Mouse (Mus musculus): Measurements from ENCODE around the gene Nt5c3b. TPM values are rescaled to one million over a fixed set of nuclear protein-coding genes. Genes with fewer than 3 reads are reported as not detected.

Gene Nt5c3b
- polyA plus RNA-seq, 1 experiment from 2014 or later, result 122 TPM

GRCm38 (mm10) chr11:100437901-100438300, 3.7 kb downstream of the Nt5c3b start:
- Histone ChIP-seq H3K27me3 (ENCODE audit: control insufficient read depth, insufficient read depth, low read depth, low read length) (no peaks in the 10 kb centered on the region), H3K4me2 (ENCODE audit: low read length) (no peak overlapping the region), H3K9me3 (replicated peaks; ENCODE audit: control insufficient read depth, low read length, poor library complexity, severe bottlenecking) (no peaks in the 10 kb centered on the region), H3K9ac (ENCODE audit: low read depth, low read length) (no peak overlapping the region), H3K4me1 (ENCODE audit: control insufficient read depth, insufficient read depth, low read length) (peaks cover 15% of the 10 kb centered on the region), H3K4me3 (ENCODE audit: low read depth, low read length) (no peak overlapping the region), H3K36me3 (ENCODE audit: control insufficient read depth, insufficient read depth, low read length) (peaks cover 9% of the 10 kb centered on the region; the same call in 1 of the 2 replicates), H3K27ac (ENCODE audit: low read length) (no peak overlapping the region)
- ATAC-seq, result no peak
- WGBS, result 82% methylated on average over 1 of the region's 1 CpGs

- H3K36me3 ChIP-seq (ENCODE audit: control insufficient read depth, insufficient read depth, low read length), result peaks cover 14% of the 10 kb centered on the region; the same call in 1 of the 2 replicates
- H3K4me1 ChIP-seq (ENCODE audit: control insufficient read depth, insufficient read depth, low read length), result peaks cover 11% of the 10 kb centered on the region
- 45% methylated on average over 9 of the region's 9 CpGs for WGBS
- no peak overlapping the region for H3K27ac ChIP-seq (ENCODE audit: low read length)
- H3K4me2 ChIP-seq (ENCODE audit: low read length), result no peak overlapping the region
- H3K27me3 ChIP-seq (ENCODE audit: control insufficient read depth, insufficient read depth, low read depth, low read length), result no peaks in the 10 kb centered on the region
- ATAC-seq, result no peak
- no peak overlapping the region for H3K9ac ChIP-seq (ENCODE audit: low read depth, low read length)
- H3K9me3 ChIP-seq (replicated peaks; ENCODE audit: control insufficient read depth, low read length, poor library complexity, severe bottlenecking), result no peaks in the 10 kb centered on the region
- no peak overlapping the region for H3K4me3 ChIP-seq (ENCODE audit: low read depth, low read length)
These were observed 5.8 kb downstream of the Nt5c3b start for GRCm38 (mm10) chr11:100435678-100436246.

- no peak overlapping the region for H3K9ac ChIP-seq (ENCODE audit: low read depth, low read length)
- no peaks in the 10 kb centered on the region for H3K27me3 ChIP-seq (ENCODE audit: control insufficient read depth, insufficient read depth, low read depth, low read length)
- H3K36me3 ChIP-seq (ENCODE audit: control insufficient read depth, insufficient read depth, low read length), result peaks cover 13% of the 10 kb centered on the region; the same call in 1 of the 2 replicates
- no peaks in the 10 kb centered on the region for H3K4me1 ChIP-seq (ENCODE audit: control insufficient read depth, insufficient read depth, low read length)
- H3K9me3 ChIP-seq (replicated peaks; ENCODE audit: control insufficient read depth, low read length, poor library complexity, severe bottlenecking), result no peaks in the 10 kb centered on the region
- H3K4me3 ChIP-seq (ENCODE audit: low read depth, low read length), result no peak overlapping the region
- WGBS, result 98% methylated on average over 5 of the region's 5 CpGs
- ATAC-seq, result no peak
- no peak overlapping the region for H3K27ac ChIP-seq (ENCODE audit: low read length)
- no peak overlapping the region for H3K4me2 ChIP-seq (ENCODE audit: low read length)
These were observed 9.6 kb downstream of the Nt5c3b start for GRCm38 (mm10) chr11:100432002-100432401.

GRCm38 (mm10) chr11:100430052-100430451, 11.6 kb downstream of the Nt5c3b start:
- no peak overlapping the region for H3K27ac ChIP-seq (ENCODE audit: low read length)

GRCm38 (mm10) chr11:100428612-100429199, 12.9 kb downstream of the Nt5c3b start:
- Histone ChIP-seq H3K27me3 (ENCODE audit: control insufficient read depth, insufficient read depth, low read depth, low read length) (no peaks in the 10 kb centered on the region), H3K4me1 (ENCODE audit: control insufficient read depth, insufficient read depth, low read length) (no peaks in the 10 kb centered on the region), H3K9ac (ENCODE audit: low read depth, low read length) (no peak overlapping the region), H3K27ac (ENCODE audit: low read length) (no peak overlapping the region; the same call in 1 of the 2 replicates), H3K36me3 (ENCODE audit: control insufficient read depth, insufficient read depth, low read length) (peaks cover 7% of the 10 kb centered on the region; the same call in 1 of the 2 replicates), H3K4me2 (ENCODE audit: low read length) (no peak overlapping the region), H3K4me3 (ENCODE audit: low read depth, low read length) (no peak overlapping the region), H3K9me3 (replicated peaks; ENCODE audit: control insufficient read depth, low read length, poor library complexity, severe bottlenecking) (no peaks in the 10 kb centered on the region)
- ATAC-seq, result no peak
- 58% methylated on average over 9 of the region's 9 CpGs for WGBS

More at GRCm38 (mm10) chr11:100430052-100430451, 11.6 kb downstream of the Nt5c3b start:
- H3K4me2 ChIP-seq (ENCODE audit: low read length), result no peak overlapping the region
- WGBS, result 90% methylated on average over 7 of the region's 7 CpGs
- no peaks in the 10 kb centered on the region for H3K9me3 ChIP-seq (replicated peaks; ENCODE audit: control insufficient read depth, low read length, poor library complexity, severe bottlenecking)
- ATAC-seq, result no peak
- no peak overlapping the region for H3K4me3 ChIP-seq (ENCODE audit: low read depth, low read length)
- peaks cover 7% of the 10 kb centered on the region; the same call in 1 of the 2 replicates for H3K36me3 ChIP-seq (ENCODE audit: control insufficient read depth, insufficient read depth, low read length)
- H3K4me1 ChIP-seq (ENCODE audit: control insufficient read depth, insufficient read depth, low read length), result no peaks in the 10 kb centered on the region
- no peaks in the 10 kb centered on the region for H3K27me3 ChIP-seq (ENCODE audit: control insufficient read depth, insufficient read depth, low read depth, low read length)
- no peak overlapping the region for H3K9ac ChIP-seq (ENCODE audit: low read depth, low read length)

- Histone ChIP-seq H3K36me3 (ENCODE audit: control insufficient read depth, insufficient read depth, low read length) (peaks cover 4% of the 10 kb centered on the region; the same call in 1 of the 2 replicates), H3K27me3 (ENCODE audit: control insufficient read depth, insufficient read depth, low read depth, low read length) (no peaks in the 10 kb centered on the region), H3K4me1 (ENCODE audit: control insufficient read depth, insufficient read depth, low read length) (no peaks in the 10 kb centered on the region), H3K4me3 (ENCODE audit: low read depth, low read length) (no peak overlapping the region), H3K9ac (ENCODE audit: low read depth, low read length) (no peak overlapping the region), H3K4me2 (ENCODE audit: low read length) (no peak overlapping the region), H3K27ac (ENCODE audit: low read length) (no peak overlapping the region), H3K9me3 (replicated peaks; ENCODE audit: control insufficient read depth, low read length, poor library complexity, severe bottlenecking) (no peaks in the 10 kb centered on the region)
- ATAC-seq, result no peak
- 89% methylated on average over 3 of the region's 3 CpGs for WGBS
These were observed 14.8 kb downstream of the Nt5c3b start for GRCm38 (mm10) chr11:100426820-100427219.

- Histone ChIP-seq H3K4me1 (ENCODE audit: control insufficient read depth, insufficient read depth, low read length) (no peaks in the 10 kb centered on the region), H3K9ac (ENCODE audit: low read depth, low read length) (no peak overlapping the region), H3K27ac (ENCODE audit: low read length) (no peak overlapping the region), H3K27me3 (ENCODE audit: control insufficient read depth, insufficient read depth, low read depth, low read length) (no peaks in the 10 kb centered on the region), H3K9me3 (replicated peaks; ENCODE audit: control insufficient read depth, low read length, poor library complexity, severe bottlenecking) (no peaks in the 10 kb centered on the region), H3K36me3 (ENCODE audit: control insufficient read depth, insufficient read depth, low read length) (peaks cover 2% of the 10 kb centered on the region; the same call in 1 of the 2 replicates), H3K4me3 (ENCODE audit: low read depth, low read length) (no peak overlapping the region), H3K4me2 (ENCODE audit: low read length) (no peak overlapping the region)
- 41% methylated on average over 7 of the region's 7 CpGs for WGBS
- no peak for ATAC-seq
These were observed 15.8 kb downstream of the Nt5c3b start for GRCm38 (mm10) chr11:100425851-100426250.

GRCm38 (mm10) chr11:100423836-100424235, 17.8 kb downstream of the Nt5c3b start:
- Histone ChIP-seq H3K9me3 (replicated peaks; ENCODE audit: control insufficient read depth, low read length, poor library complexity, severe bottlenecking) (no peaks in the 10 kb centered on the region), H3K4me2 (ENCODE audit: low read length) (no peak overlapping the region), H3K9ac (ENCODE audit: low read depth, low read length) (no peak overlapping the region), H3K36me3 (ENCODE audit: control insufficient read depth, insufficient read depth, low read length) (no peaks in the 10 kb centered on the region), H3K27me3 (ENCODE audit: control insufficient read depth, insufficient read depth, low read depth, low read length) (no peaks in the 10 kb centered on the region), H3K4me1 (ENCODE audit: control insufficient read depth, insufficient read depth, low read length) (no peaks in the 10 kb centered on the region), H3K27ac (ENCODE audit: low read length) (no peak overlapping the region), H3K4me3 (ENCODE audit: low read depth, low read length) (no peak overlapping the region)
- WGBS, result 92% methylated on average over 7 of the region's 7 CpGs
- ATAC-seq, result no peak

- Histone ChIP-seq H3K36me3 (ENCODE audit: control insufficient read depth, insufficient read depth, low read length) (no peaks in the 10 kb centered on the region), H3K9me3 (replicated peaks; ENCODE audit: control insufficient read depth, low read length, poor library complexity, severe bottlenecking) (no peaks in the 10 kb centered on the region), H3K4me3 (ENCODE audit: low read depth, low read length) (no peak overlapping the region), H3K4me2 (ENCODE audit: low read length) (no peak overlapping the region), H3K9ac (ENCODE audit: low read depth, low read length) (no peak overlapping the region), H3K4me1 (ENCODE audit: control insufficient read depth, insufficient read depth, low read length) (no peaks in the 10 kb centered on the region), H3K27me3 (ENCODE audit: control insufficient read depth, insufficient read depth, low read depth, low read length) (no peaks in the 10 kb centered on the region), H3K27ac (ENCODE audit: low read length) (no peak overlapping the region)
- 52% methylated on average over 8 of the region's 8 CpGs for WGBS
- no peak for ATAC-seq
These were observed 20.1 kb downstream of the Nt5c3b start for GRCm38 (mm10) chr11:100421537-100421936.
